Mouse (Mus musculus) neutrophil, adult 59 days (primary cell): ENCODE measurements around the gene Psg16. TPM values are rescaled to one million over a fixed set of nuclear protein-coding genes. Genes with fewer than 3 reads are reported as not detected.

Experiments
- total RNA-seq, 2 experiments: library from RNA; stranded (reverse); gene quantifications; 1 replicate in 1 of 2; 2 replicates in 1 of 2; pipeline ENCODE4 v1.2.4; 2023

The Psg16 gene
- under 1 TPM in 1 of 2 experiments, not detected in 1; 0.07 TPM for total RNA-seq

DNA sequence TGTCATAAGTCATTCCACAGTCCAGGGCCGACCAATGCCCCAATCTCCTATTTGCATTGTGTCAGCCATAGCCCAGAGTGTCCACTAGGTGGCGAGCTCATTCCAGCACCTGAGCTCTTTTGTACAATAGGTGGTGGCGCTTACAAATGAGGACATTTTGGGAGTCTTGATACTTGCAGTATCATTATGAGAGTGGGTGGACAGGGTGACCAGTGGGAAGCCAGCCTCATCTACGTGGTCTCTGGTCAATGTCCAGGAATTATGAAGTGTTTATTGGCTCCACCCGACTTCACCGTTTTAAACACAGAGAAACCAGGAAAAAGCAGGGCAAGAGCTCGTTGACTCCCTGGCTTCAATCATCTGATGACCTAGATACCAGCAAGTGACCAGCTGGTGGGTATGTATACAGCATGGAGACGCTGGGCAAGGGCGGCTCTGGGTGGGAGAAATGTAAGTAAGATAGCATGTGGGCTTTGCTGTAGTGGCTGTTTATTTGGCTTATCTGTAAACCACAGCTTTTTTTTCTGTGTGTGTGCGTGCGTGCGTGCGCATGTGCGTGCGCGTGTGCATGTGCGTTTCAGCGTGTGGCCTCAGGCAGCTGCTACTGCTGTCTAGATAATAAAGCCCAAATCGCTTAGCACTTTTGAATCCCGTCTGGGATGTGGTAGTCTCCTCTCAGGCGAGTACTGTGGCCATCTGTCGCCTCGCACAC is at the start of gene Psg16:
Gene Psg16 (plus strand): TSS at position 137 of the 712 bp plus-strand sequence.

DNA sequence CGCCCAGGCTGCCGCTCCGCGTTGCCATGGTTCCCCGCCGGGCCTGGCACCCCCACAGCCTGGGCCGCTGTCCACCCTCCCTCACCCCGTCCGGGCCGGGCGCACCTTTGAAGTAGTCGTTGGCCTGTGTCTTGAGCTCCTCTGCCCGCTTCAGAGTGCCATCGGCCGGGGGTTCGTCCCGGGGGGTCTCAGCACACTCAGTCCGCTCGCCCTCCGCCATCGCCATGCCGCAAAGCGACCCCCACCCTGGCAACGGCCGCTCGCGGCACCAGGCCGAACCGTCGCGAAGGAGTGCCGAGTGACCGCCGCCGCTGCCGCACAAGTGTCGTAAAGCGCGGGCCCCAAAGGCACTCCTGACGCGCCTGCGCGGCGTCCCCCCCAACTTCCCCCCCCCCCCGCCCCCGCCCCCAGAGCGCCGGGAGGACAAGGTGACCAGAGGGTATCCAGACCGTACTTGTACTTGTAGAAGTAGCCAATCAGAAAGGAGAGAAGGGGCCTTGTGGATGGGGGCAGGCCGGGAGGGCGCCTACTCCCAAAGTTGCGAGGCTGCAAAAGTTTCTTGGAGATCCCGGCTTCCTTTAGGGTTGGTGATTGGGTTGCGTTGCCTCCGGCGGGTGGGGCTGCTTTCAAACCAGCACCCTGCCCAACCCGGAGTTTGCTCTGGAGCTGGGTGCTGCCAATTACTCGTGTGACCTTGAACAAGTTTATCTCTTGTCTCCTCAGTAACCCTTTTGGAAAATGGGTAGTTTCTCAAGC is 46.1 kb upstream of the Psg16 start, which contains the start of gene Ppp5c:
Gene Ppp5c (minus strand): TSS at position 337 of the 756 bp plus-strand sequence.

DNA sequence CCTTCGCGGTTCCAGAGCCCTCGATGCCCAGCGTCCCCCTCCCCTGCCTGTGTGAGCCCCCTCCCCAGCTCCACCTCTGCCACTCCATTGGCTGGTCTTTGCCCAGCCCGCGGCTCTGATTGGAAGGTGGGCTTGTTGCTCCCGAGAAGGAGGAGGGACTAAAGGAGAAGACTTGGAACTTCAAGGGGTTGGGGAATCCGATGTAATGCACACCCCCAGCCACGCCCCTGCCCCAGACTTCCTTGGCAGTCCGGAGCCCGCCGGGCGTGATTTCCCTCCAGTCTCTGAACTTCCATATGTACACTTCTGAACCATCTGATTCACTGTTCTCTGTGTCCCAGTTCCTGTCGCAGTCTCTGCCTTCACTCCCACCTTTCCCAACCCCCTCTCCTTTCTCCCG is 11.5 kb upstream of the Psg16 start, which contains the start of gene Hif3a:
Gene Hif3a (minus strand): TSS at position 39 of the 400 bp plus-strand sequence.

DNA sequence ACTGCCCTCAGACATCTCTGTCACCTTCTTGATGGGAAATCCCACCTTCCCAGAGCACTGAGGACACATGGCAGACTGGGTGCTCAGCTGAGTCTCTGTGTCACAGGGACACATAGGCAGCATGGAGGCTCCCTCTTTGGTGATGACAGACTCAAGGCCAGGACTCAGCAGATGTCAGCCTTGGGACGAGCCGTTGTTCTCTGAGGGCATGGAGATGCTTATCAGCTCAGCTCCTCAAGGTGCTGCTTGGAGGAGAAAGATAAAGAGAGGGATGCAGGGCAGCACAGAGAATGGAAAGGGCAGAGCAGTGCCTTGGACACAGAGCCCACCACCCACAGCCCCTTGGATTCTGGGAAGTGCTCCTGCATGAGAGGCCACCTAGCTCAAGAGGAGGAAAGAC is 76.1 kb downstream of the Psg16 start, which contains the start of gene Ceacam3:
Gene Ceacam3 (plus strand): TSS at position 352 of the 400 bp plus-strand sequence.

Other genes with a start within 250 kb of the Psg16 start
- 10 to 100 TPM; 44.6 to 59.5 TPM for gene Prkd2, start 231.1 kb upstream of the Psg16 start, total RNA-seq
- gene Dact3, start 198.7 kb upstream of the Psg16 start, total RNA-seq: not detected
- gene Gng8, start 182.3 kb upstream of the Psg16 start, total RNA-seq: not detected
- gene Ptgir, start 167.6 kb upstream of the Psg16 start, total RNA-seq: 10 to 100 TPM; 29.5 to 31.3 TPM
- gene Calm3, start 149.9 kb upstream of the Psg16 start, total RNA-seq: 100 to 1,000 TPM; 202 to 213 TPM
- not detected for gene Pnmal2, start 129.4 kb upstream of the Psg16 start, total RNA-seq
- gene Pnmal1, start 114.4 kb upstream of the Psg16 start, total RNA-seq: not detected
- gene Gm42372, start 91.0 kb upstream of the Psg16 start, total RNA-seq: under 1 TPM in 1 of 2 experiments, not detected in 1; 0.07 TPM
- gene Ccdc8, start 81.3 kb upstream of the Psg16 start, total RNA-seq: under 1 TPM; 0.20 to 0.29 TPM
- gene Ppp5c, start 46.1 kb upstream of the Psg16 start, total RNA-seq: 10 to 100 TPM; 34.7 to 45.5 TPM
- under 1 TPM; 0.22 to 0.76 TPM for gene Hif3a, start 11.6 kb upstream of the Psg16 start, total RNA-seq
- not detected for gene Ceacam3, start 76.2 kb downstream of the Psg16 start, total RNA-seq
- not detected for gene Psg29, start 129.4 kb downstream of the Psg16 start, total RNA-seq